Mouse (Mus musculus): ENCODE data around the gene Ttc3.

- TF ChIP-seq EP300 (IDR thresholded peaks at IDR 0.05) (no peak), CTCF (IDR thresholded peaks at IDR 0.05) (no peak)
Observed at GRCm38 (mm10) chr16:94468391-94468790, 98.0 kb downstream of the Ttc3 start.

All from lung, postnatal 0 days (tissue).